Mouse (Mus musculus): Measurements from ENCODE around the gene Golga7b.
A peak's percentile ranks its signal among the peaks of the same experiment; 100 is the strongest.

Gene Golga7b

GRCm38 (mm10) chr19:42293216-42293615 lies 45.8 kb downstream of the Golga7b start:
- no peak for DNase-seq (ENCODE audit: low read depth, low spot score)

GRCm38 (mm10) chr19:42303210-42303813 lies 55.9 kb downstream of the Golga7b start:
- no peak for DNase-seq (ENCODE audit: low read depth, low spot score)

- no peak for DNase-seq (ENCODE audit: low read depth, low spot score)
Measured at GRCm38 (mm10) chr19:42304506-42304905, 57.1 kb downstream of the Golga7b start.

- no peak for DNase-seq (ENCODE audit: low read depth, low spot score)
Measured at GRCm38 (mm10) chr19:42305746-42306145, 58.4 kb downstream of the Golga7b start.

GRCm38 (mm10) chr19:42306202-42306601 lies 58.8 kb downstream of the Golga7b start:
- no peak for DNase-seq (ENCODE audit: low read depth, low spot score)

- no peak for DNase-seq (ENCODE audit: low read depth, low spot score)
Measured at GRCm38 (mm10) chr19:42307019-42307418, 59.6 kb downstream of the Golga7b start.

GRCm38 (mm10) chr19:42308931-42309330 lies 61.6 kb downstream of the Golga7b start:
- DNase-seq (ENCODE audit: low read depth, low spot score) = no peak

GRCm38 (mm10) chr19:42311332-42311731 lies 64.0 kb downstream of the Golga7b start:
- no peak for DNase-seq (ENCODE audit: low read depth, low spot score)

- no peak for DNase-seq (ENCODE audit: low read depth, low spot score)
Measured at GRCm38 (mm10) chr19:42312191-42312590, 64.8 kb downstream of the Golga7b start.

GRCm38 (mm10) chr19:42315070-42315679 lies 67.8 kb downstream of the Golga7b start:
- no peak for DNase-seq (ENCODE audit: low read depth, low spot score)

- DNase-seq (ENCODE audit: low read depth, low spot score) = peak; percentile 82
Measured at GRCm38 (mm10) chr19:42315914-42316313, 68.5 kb downstream of the Golga7b start.

- no peak for DNase-seq (ENCODE audit: low read depth, low spot score)
Measured at GRCm38 (mm10) chr19:42316525-42316924, 69.2 kb downstream of the Golga7b start.

- no peak for DNase-seq (ENCODE audit: low read depth, low spot score)
Measured at GRCm38 (mm10) chr19:42316998-42317397, 69.6 kb downstream of the Golga7b start.

GRCm38 (mm10) chr19:42317648-42318425 lies 70.5 kb downstream of the Golga7b start:
- no peak for DNase-seq (ENCODE audit: low read depth, low spot score)
